Mouse (Mus musculus): Measurements from ENCODE around the gene Rad18. TPM values are rescaled to one million over a fixed set of nuclear protein-coding genes. Genes with fewer than 3 reads are reported as not detected.
A peak's percentile ranks its signal among the peaks of the same experiment; 100 is the strongest.
"Not testable (repeated sequence)": the region's sequence is repeated elsewhere in the genome, so short reads cannot be mapped to it uniquely, and the experiment has no call there.

The Rad18 gene
- total RNA-seq, 2 experiments from 2014 or later: 8.2 to 8.6 TPM

- Histone ChIP-seq H3K27ac (peak overlapping the region; percentile 92), H3K4me3 (no peak overlapping the region)
- TF ChIP-seq CTCF (conservative IDR thresholded peaks at IDR 0.05): no peak
- peak in 1 of 2 experiments; percentile 50 for DNase-seq (ENCODE audit: low spot score in 2 of 2)
These were observed 24.1 kb upstream of the Rad18 start for GRCm38 (mm10) chr6:112720409-112721080.

GRCm38 (mm10) chr6:112719983-112720382 lies 23.5 kb upstream of the Rad18 start:
- H3K27ac ChIP-seq: peak overlapping the region; percentile 92
- no peak for TF ChIP-seq CTCF (conservative IDR thresholded peaks at IDR 0.05)
- no peak overlapping the region for H3K4me3 ChIP-seq
- peak; percentile 64 to 83 for DNase-seq (ENCODE audit: low spot score in 2 of 2)

GRCm38 (mm10) chr6:112717168-112717567 lies 20.7 kb upstream of the Rad18 start:
- DNase-seq (ENCODE audit: low spot score in 2 of 2): no peak
- Histone ChIP-seq H3K4me3 (no peak overlapping the region), H3K27ac (no peak overlapping the region)
- peak; percentile 86 for TF ChIP-seq CTCF (conservative IDR thresholded peaks at IDR 0.05)

GRCm38 (mm10) chr6:112713951-112714350 lies 17.5 kb upstream of the Rad18 start:
- DNase-seq (ENCODE audit: low spot score in 2 of 2): no peak
- no peak for TF ChIP-seq CTCF (conservative IDR thresholded peaks at IDR 0.05)
- Histone ChIP-seq H3K27ac (no peak overlapping the region), H3K4me3 (no peak overlapping the region)

GRCm38 (mm10) chr6:112702296-112702695 lies 5.8 kb upstream of the Rad18 start:
- H3K27ac ChIP-seq; DNase-seq (ENCODE audit: low spot score in 2 of 2); H3K4me3 ChIP-seq: not testable (repeated sequence)

- Histone ChIP-seq H3K27ac (no peak overlapping the region), H3K4me3 (no peak overlapping the region)
- peak; percentile 99; the same call in 1 of the 2 replicates for TF ChIP-seq CTCF (conservative IDR thresholded peaks at IDR 0.05)
- peak in 1 of 2 experiments; percentile 73 for DNase-seq (ENCODE audit: low spot score in 2 of 2)
These were observed 3.9 kb upstream of the Rad18 start for GRCm38 (mm10) chr6:112700392-112700791.

- TF ChIP-seq CTCF (conservative IDR thresholded peaks at IDR 0.05): no peak
- no peak overlapping the region for H3K4me3 ChIP-seq
- no peak overlapping the region for H3K27ac ChIP-seq
- no peak for DNase-seq (ENCODE audit: low spot score in 2 of 2)
These were observed 2.6 kb upstream of the Rad18 start for GRCm38 (mm10) chr6:112699115-112699514.

GRCm38 (mm10) chr6:112694492-112694891 lies 2.0 kb downstream of the Rad18 start:
- H3K4me3 ChIP-seq: no peak overlapping the region
- TF ChIP-seq CTCF (conservative IDR thresholded peaks at IDR 0.05): no peak
- no peak for DNase-seq (ENCODE audit: low spot score in 2 of 2)
- H3K27ac ChIP-seq: no peak overlapping the region

- no peak for TF ChIP-seq CTCF (conservative IDR thresholded peaks at IDR 0.05)
- no peak for DNase-seq (ENCODE audit: low spot score in 2 of 2)
- H3K27ac ChIP-seq: no peak overlapping the region
- no peak overlapping the region for H3K4me3 ChIP-seq
These were observed 5.0 kb downstream of the Rad18 start for GRCm38 (mm10) chr6:112691523-112691922.

- TF ChIP-seq CTCF (conservative IDR thresholded peaks at IDR 0.05): no peak
- Histone ChIP-seq H3K4me3 (no peak overlapping the region), H3K27ac (no peak overlapping the region)
- no peak for DNase-seq (ENCODE audit: low spot score in 2 of 2)
These were observed 8.5 kb downstream of the Rad18 start for GRCm38 (mm10) chr6:112688033-112688432.

- H3K4me3 ChIP-seq: no peak overlapping the region
- H3K27ac ChIP-seq: no peak overlapping the region
- no peak for DNase-seq (ENCODE audit: low spot score in 2 of 2)
- TF ChIP-seq CTCF (conservative IDR thresholded peaks at IDR 0.05): no peak
These were observed 10.0 kb downstream of the Rad18 start for GRCm38 (mm10) chr6:112686485-112686884.

GRCm38 (mm10) chr6:112684065-112684464 lies 12.4 kb downstream of the Rad18 start:
- Histone ChIP-seq H3K27ac (no peak overlapping the region), H3K4me3 (no peak overlapping the region)
- no peak for DNase-seq (ENCODE audit: low spot score in 2 of 2)
- no peak for TF ChIP-seq CTCF (conservative IDR thresholded peaks at IDR 0.05)

GRCm38 (mm10) chr6:112632071-112632470 lies 64.4 kb downstream of the Rad18 start:
- H3K4me3 ChIP-seq: no peak overlapping the region
- no peak for DNase-seq (ENCODE audit: low spot score in 2 of 2)
- no peak overlapping the region for H3K27ac ChIP-seq
- no peak for TF ChIP-seq CTCF (conservative IDR thresholded peaks at IDR 0.05)

GRCm38 (mm10) chr6:112630291-112630690 lies 66.2 kb downstream of the Rad18 start:
- no peak for TF ChIP-seq CTCF (conservative IDR thresholded peaks at IDR 0.05)
- no peak overlapping the region for H3K4me3 ChIP-seq

More at GRCm38 (mm10) chr6:112630291-112630690, 66.2 kb downstream of the Rad18 start:
- H3K27ac ChIP-seq: no peak overlapping the region
- DNase-seq (ENCODE audit: low spot score in 2 of 2): no peak
